Mouse (Mus musculus) forebrain, embryonic 11.5 days (tissue): ENCODE results near the gene Oat. TPM values are rescaled to one million over a fixed set of nuclear protein-coding genes. Genes with fewer than 3 reads are reported as not detected.
A peak's percentile ranks its signal among the peaks of the same experiment; 100 is the strongest.

Source experiments
- ATAC-seq: fragments of 200-750 bp; cut with Nextera tagmentation; replicated peaks from 2 replicates; pipeline ENCODE4 v1.8.0; 2017; ENCODE audit warnings: moderate TSS enrichment; ENCODE audit not compliant: low FRiP score
- DNase-seq: peaks from one replicate; pipeline ENCODE4 v3.0.0-alpha.2; 2017; ENCODE audit warnings: low spot score
- H3K27ac ChIP-seq: fragments of 300-500 bp; sonication (generic); 2 replicates; pipeline ENCODE4 v1.5.1; 2014; ENCODE audit warnings: low read depth, low read length
- H3K27me3 ChIP-seq: fragments of 300-500 bp; sonication (generic); 2 replicates; pipeline ENCODE4 v1.6.1; 2014; ENCODE audit warnings: mild to moderate bottlenecking, low read length, mixed read lengths; ENCODE audit not compliant: control insufficient read depth, insufficient read depth
- H3K36me3 ChIP-seq: fragments of 300-500 bp; sonication (generic); 2 replicates; pipeline ENCODE4 v1.6.1; 2014; ENCODE audit warnings: mild to moderate bottlenecking, low read length, moderate library complexity, mixed read lengths; ENCODE audit not compliant: control insufficient read depth, insufficient read depth
- H3K4me1 ChIP-seq: fragments of 300-500 bp; sonication (generic); replicated peaks from 2 replicates; pipeline ENCODE4 v1.6.1; 2014; ENCODE audit warnings: low read length, mixed read lengths; ENCODE audit not compliant: control insufficient read depth, insufficient read depth
- H3K4me2 ChIP-seq: fragments of 300-500 bp; sonication (generic); 2 replicates; pipeline ENCODE4 v1.6.1; 2014; ENCODE audit warnings: low read depth, mild to moderate bottlenecking, low read length, moderate library complexity, mixed read lengths; ENCODE audit not compliant: severe bottlenecking
- H3K4me3 ChIP-seq: fragments of 300-500 bp; sonication (generic); 2 replicates; pipeline ENCODE4 v1.5.1; 2014; ENCODE audit warnings: low read depth, low read length
- H3K9ac ChIP-seq: fragments of 300-500 bp; sonication (generic); 2 replicates; pipeline ENCODE4 v1.6.1; 2014; ENCODE audit warnings: low read length
- H3K9me3 ChIP-seq: fragments of 300-500 bp; sonication (generic); 2 replicates; pipeline ENCODE4 v1.6.1; 2016; ENCODE audit warnings: low read length, mixed read lengths; ENCODE audit not compliant: control insufficient read depth
- WGBS: fragments of 180-500 bp; shearing (Covaris S2); extraction: QIAGEN DNeasy Blood & Tissue Kit; methylation state at CpG from one replicate; pipeline ENCODE4 v1.1.7; 2014; 5-methylcytosine and 5-hydroxymethylcytosine counted together
- polyA plus RNA-seq: library from polyadenylated mRNA; unstranded; fragments of >200 nt; fragmentation: Nextera tagmentation; extraction: Ambion mirVana; gene quantifications from 2 replicates; pipeline ENCODE4 v1.2.1, GENCODE M21; 2014

The Oat gene
- polyA plus RNA-seq, 1 experiment from 2014 or later, result 134 TPM

GRCm38 (mm10) chr7:132610468-132611318 is 34.5 kb upstream of the Oat start, which contains the start of gene Lhpp:
Lhpp (plus strand) TSS chr7:132610638.
- Histone ChIP-seq H3K36me3 (no peaks in the 10 kb centered on the region), H3K27me3 (peaks cover 4% of the 10 kb centered on the region), H3K4me3 (peak within 1 kb of the TSS; percentile 50), H3K4me2 (peak within 1 kb of the TSS; percentile 66), H3K9ac (peak within 1 kb of the TSS; percentile 52), H3K4me1 (peaks cover 3% of the 10 kb centered on the region; the same call in 1 of the 2 replicates), H3K27ac (no peak within 1 kb of the TSS), H3K9me3 (no peaks in the 10 kb centered on the region)
- DNase-seq, result peak; percentile 91
- 7% methylated on average over 44 of the region's 44 CpGs for WGBS
- ATAC-seq, result peak; percentile 91

- H3K4me2 ChIP-seq, result no peak overlapping the region
- WGBS, result 94% methylated on average over 4 of the region's 4 CpGs
- H3K36me3 ChIP-seq, result no peaks in the 10 kb centered on the region
- no peaks in the 10 kb centered on the region for H3K9me3 ChIP-seq
- no peak overlapping the region for H3K4me3 ChIP-seq
- H3K9ac ChIP-seq, result no peak overlapping the region
- ATAC-seq (no peak), DNase-seq (no peak)
- H3K27ac ChIP-seq, result no peak overlapping the region
- peaks cover 3% of the 10 kb centered on the region; the same call in 1 of the 2 replicates for H3K4me1 ChIP-seq
- H3K27me3 ChIP-seq, result peaks cover 4% of the 10 kb centered on the region
These were observed 32.3 kb upstream of the Oat start for GRCm38 (mm10) chr7:132608316-132609020.

GRCm38 (mm10) chr7:132605689-132606088 is 29.5 kb upstream of the Oat start:
- no peaks in the 10 kb centered on the region for H3K9me3 ChIP-seq
- no peak overlapping the region for H3K27ac ChIP-seq
- H3K4me1 ChIP-seq, result peaks cover 3% of the 10 kb centered on the region; the same call in 1 of the 2 replicates
- H3K4me3 ChIP-seq, result no peak overlapping the region
- no peak overlapping the region for H3K4me2 ChIP-seq
- ATAC-seq (no peak), DNase-seq (no peak)
- peaks cover 27% of the 10 kb centered on the region for H3K27me3 ChIP-seq
- 61% methylated on average over 5 of the region's 5 CpGs for WGBS
- H3K36me3 ChIP-seq, result no peaks in the 10 kb centered on the region
- no peak overlapping the region for H3K9ac ChIP-seq

GRCm38 (mm10) chr7:132604720-132605119 is 28.5 kb upstream of the Oat start:
- Histone ChIP-seq H3K9ac (no peak overlapping the region), H3K27ac (no peak overlapping the region), H3K4me3 (no peak overlapping the region), H3K36me3 (no peaks in the 10 kb centered on the region), H3K4me2 (no peak overlapping the region), H3K9me3 (no peaks in the 10 kb centered on the region), H3K4me1 (peaks cover 3% of the 10 kb centered on the region; the same call in 1 of the 2 replicates), H3K27me3 (peaks cover 35% of the 10 kb centered on the region)
- ATAC-seq (no peak), DNase-seq (no peak)
- WGBS, result 91% methylated on average over 4 of the region's 4 CpGs

GRCm38 (mm10) chr7:132600926-132601325 is 24.7 kb upstream of the Oat start:
- no peaks in the 10 kb centered on the region for H3K9me3 ChIP-seq
- H3K27ac ChIP-seq, result no peak overlapping the region
- no peaks in the 10 kb centered on the region for H3K36me3 ChIP-seq
- WGBS, result 4% methylated on average over 8 of the region's 8 CpGs
- peaks cover 9% of the 10 kb centered on the region; the same call in 1 of the 2 replicates for H3K4me1 ChIP-seq
- no peak overlapping the region for H3K4me3 ChIP-seq
- no peak overlapping the region for H3K9ac ChIP-seq
- no peak overlapping the region for H3K4me2 ChIP-seq
- H3K27me3 ChIP-seq, result peaks cover 71% of the 10 kb centered on the region
- ATAC-seq, result no peak
- DNase-seq, result no peak

GRCm38 (mm10) chr7:132600026-132600425 is 23.8 kb upstream of the Oat start:
- WGBS, result 3% methylated on average over 9 of the region's 9 CpGs
- ATAC-seq (no peak; the same call in 1 of the 2 replicates), DNase-seq (no peak)
- no peak overlapping the region for H3K9ac ChIP-seq
- peaks cover 77% of the 10 kb centered on the region for H3K27me3 ChIP-seq
- no peaks in the 10 kb centered on the region for H3K36me3 ChIP-seq
- peak overlapping the region; percentile 73 for H3K4me2 ChIP-seq
- H3K4me3 ChIP-seq, result peak overlapping the region; percentile 33
- peaks cover 9% of the 10 kb centered on the region; the same call in 1 of the 2 replicates for H3K4me1 ChIP-seq
- H3K27ac ChIP-seq, result no peak overlapping the region
- no peaks in the 10 kb centered on the region for H3K9me3 ChIP-seq

- DNase-seq (peak; percentile 71), ATAC-seq (no peak; the same call in 1 of the 2 replicates)
- H3K27ac ChIP-seq, result no peak within 1 kb of the TSS
- H3K4me3 ChIP-seq, result peak within 1 kb of the TSS; percentile 33
- H3K4me2 ChIP-seq, result peak within 1 kb of the TSS; percentile 73
- no peaks in the 10 kb centered on the region for H3K36me3 ChIP-seq
- WGBS, result under 1% methylated on average over 50 of the region's 52 CpGs
- H3K9ac ChIP-seq, result no peak within 1 kb of the TSS
- H3K9me3 ChIP-seq, result no peaks in the 10 kb centered on the region
- H3K27me3 ChIP-seq, result peaks cover 80% of the 10 kb centered on the region
- H3K4me1 ChIP-seq, result peaks cover 9% of the 10 kb centered on the region; the same call in 1 of the 2 replicates
These were observed 23.1 kb upstream of the Oat start, which contains the start of gene Nkx1-2 for GRCm38 (mm10) chr7:132599071-132599975. Nkx1-2 (minus strand) TSS chr7:132599637.
